Mouse (Mus musculus): Measurements from ENCODE around the gene Stra6. TPM values are rescaled to one million over a fixed set of nuclear protein-coding genes. Genes with fewer than 3 reads are reported as not detected.

The Stra6 gene
- total and polyA plus RNA-seq, 2 experiments: not detected

- 47% methylated on average over 7 of the region's 7 CpGs for WGBS
- H3K9ac ChIP-seq (ENCODE audit: low read depth, low read length): no peak overlapping the region
Observed at GRCm38 (mm10) chr9:58116024-58116651, 52.5 kb downstream of the Stra6 start.

DNA sequence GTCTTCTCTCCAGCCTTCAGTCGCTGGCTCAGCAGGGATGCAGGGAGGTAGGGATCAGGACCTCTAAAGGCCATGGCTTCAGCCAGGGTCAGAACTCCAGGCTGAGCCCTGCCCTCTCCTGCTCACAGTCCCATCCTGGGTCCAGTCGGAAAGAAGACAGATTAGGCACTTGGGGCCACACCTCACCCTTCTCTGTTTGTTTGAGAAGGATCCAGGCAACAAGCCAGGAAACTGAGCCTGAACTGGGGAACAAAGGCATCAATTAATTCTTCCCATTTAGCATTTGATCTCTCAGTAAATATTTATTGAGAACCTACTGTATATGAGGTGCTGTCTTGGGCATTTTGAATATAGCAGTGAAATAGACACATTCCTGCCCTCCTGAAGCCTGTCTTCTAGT, 55.1 kb downstream of the Stra6 start, which contains the start of gene Ccdc33:
Gene Ccdc33 (minus strand): TSS at position 153 of the 400 bp plus-strand sequence.
- Histone ChIP-seq H3K9ac (ENCODE audit: low read depth, low read length) (no peak within 1 kb of the TSS), H3K27me3 (ENCODE audit: control insufficient read depth, insufficient read depth, low read length) (no peaks in the 10 kb centered on the region), H3K36me3 (ENCODE audit: control insufficient read depth, insufficient read depth, low read length) (no peaks in the 10 kb centered on the region), H3K27ac (replicated peaks; ENCODE audit: insufficient read depth, low read depth, low read length) (no peak within 1 kb of the TSS), H3K79me2 (ENCODE audit: control insufficient read depth, insufficient read depth, low read length) (no peaks in the 10 kb centered on the region), H3K4me1 (ENCODE audit: control insufficient read depth, insufficient read depth, low read length) (peaks cover 7% of the 10 kb centered on the region), H3K4me3 (ENCODE audit: insufficient read depth, low read depth, low read length) (no peak within 1 kb of the TSS)
- TF ChIP-seq CTCF (IDR thresholded peaks at IDR 0.05; ENCODE audit: low read depth, low read length) (no peak), POLR2A (IDR thresholded peaks at IDR 0.05; ENCODE audit: extremely low read depth, insufficient read depth, low read length) (no peak)
- peak; percentile 4 for DNase-seq (ENCODE audit: extremely low read depth, low read depth, low spot score)
- WGBS: 19% methylated on average over 2 of the region's 2 CpGs

More at GRCm38 (mm10) chr9:58116024-58116651, 52.5 kb downstream of the Stra6 start:
- no peaks in the 10 kb centered on the region for H3K79me2 ChIP-seq (ENCODE audit: control insufficient read depth, insufficient read depth, low read length)
- no peaks in the 10 kb centered on the region for H3K27me3 ChIP-seq (ENCODE audit: control insufficient read depth, insufficient read depth, low read length)
- H3K27ac ChIP-seq (replicated peaks; ENCODE audit: insufficient read depth, low read depth, low read length): no peak overlapping the region
- H3K4me1 ChIP-seq (ENCODE audit: control insufficient read depth, insufficient read depth, low read length): peaks cover 13% of the 10 kb centered on the region
- peak; percentile 85 for DNase-seq (ENCODE audit: extremely low read depth, low read depth, low spot score)
- no peak for TF ChIP-seq CTCF (IDR thresholded peaks at IDR 0.05; ENCODE audit: low read depth, low read length)
- TF ChIP-seq POLR2A (IDR thresholded peaks at IDR 0.05; ENCODE audit: extremely low read depth, insufficient read depth, low read length): no peak
- H3K4me3 ChIP-seq (ENCODE audit: insufficient read depth, low read depth, low read length): no peak overlapping the region
- no peaks in the 10 kb centered on the region for H3K36me3 ChIP-seq (ENCODE audit: control insufficient read depth, insufficient read depth, low read length)

- Histone ChIP-seq H3K36me3 (ENCODE audit: control insufficient read depth, insufficient read depth, low read length) (no peaks in the 10 kb centered on the region), H3K27me3 (ENCODE audit: control insufficient read depth, insufficient read depth, low read length) (peaks cover 7% of the 10 kb centered on the region), H3K4me3 (ENCODE audit: insufficient read depth, low read depth, low read length) (no peak overlapping the region), H3K4me1 (ENCODE audit: control insufficient read depth, insufficient read depth, low read length) (peaks cover 2% of the 10 kb centered on the region; the same call in 1 of the 2 replicates), H3K79me2 (ENCODE audit: control insufficient read depth, insufficient read depth, low read length) (no peaks in the 10 kb centered on the region), H3K27ac (replicated peaks; ENCODE audit: insufficient read depth, low read depth, low read length) (no peak overlapping the region), H3K9ac (ENCODE audit: low read depth, low read length) (no peak overlapping the region)
- DNase-seq (ENCODE audit: extremely low read depth, low read depth, low spot score): no peak
- 72% methylated on average over 3 of the region's 3 CpGs for WGBS
- TF ChIP-seq CTCF (IDR thresholded peaks at IDR 0.05; ENCODE audit: low read depth, low read length): no peak
- TF ChIP-seq POLR2A (IDR thresholded peaks at IDR 0.05; ENCODE audit: extremely low read depth, insufficient read depth, low read length): no peak
Observed at GRCm38 (mm10) chr9:58125085-58125484, 61.5 kb downstream of the Stra6 start.

GRCm38 (mm10) chr9:58125811-58126210, 62.2 kb downstream of the Stra6 start:
- H3K9ac ChIP-seq (ENCODE audit: low read depth, low read length): no peak overlapping the region
- H3K27ac ChIP-seq (replicated peaks; ENCODE audit: insufficient read depth, low read depth, low read length): no peak overlapping the region
- H3K36me3 ChIP-seq (ENCODE audit: control insufficient read depth, insufficient read depth, low read length): no peaks in the 10 kb centered on the region
- H3K79me2 ChIP-seq (ENCODE audit: control insufficient read depth, insufficient read depth, low read length): no peaks in the 10 kb centered on the region
- peaks cover 7% of the 10 kb centered on the region for H3K27me3 ChIP-seq (ENCODE audit: control insufficient read depth, insufficient read depth, low read length)
- 30% methylated on average over 4 of the region's 4 CpGs for WGBS
- H3K4me1 ChIP-seq (ENCODE audit: control insufficient read depth, insufficient read depth, low read length): peaks cover 2% of the 10 kb centered on the region; the same call in 1 of the 2 replicates
- no peak for DNase-seq (ENCODE audit: extremely low read depth, low read depth, low spot score)
- TF ChIP-seq POLR2A (IDR thresholded peaks at IDR 0.05; ENCODE audit: extremely low read depth, insufficient read depth, low read length): no peak
- no peak for TF ChIP-seq CTCF (IDR thresholded peaks at IDR 0.05; ENCODE audit: low read depth, low read length)
- H3K4me3 ChIP-seq (ENCODE audit: insufficient read depth, low read depth, low read length): no peak overlapping the region

GRCm38 (mm10) chr9:58128926-58129413, 65.4 kb downstream of the Stra6 start:
- WGBS: 30% methylated on average over 13 of the region's 13 CpGs
- no peak for TF ChIP-seq CTCF (IDR thresholded peaks at IDR 0.05; ENCODE audit: low read depth, low read length)
- peaks cover 7% of the 10 kb centered on the region for H3K27me3 ChIP-seq (ENCODE audit: control insufficient read depth, insufficient read depth, low read length)

GRCm38 (mm10) chr9:58129508-58129907, 65.9 kb downstream of the Stra6 start:
- no peaks in the 10 kb centered on the region for H3K79me2 ChIP-seq (ENCODE audit: control insufficient read depth, insufficient read depth, low read length)
- DNase-seq (ENCODE audit: extremely low read depth, low read depth, low spot score): no peak
- H3K4me1 ChIP-seq (ENCODE audit: control insufficient read depth, insufficient read depth, low read length): peaks cover 2% of the 10 kb centered on the region; the same call in 1 of the 2 replicates
- 46% methylated on average over 8 of the region's 8 CpGs for WGBS
- no peaks in the 10 kb centered on the region for H3K36me3 ChIP-seq (ENCODE audit: control insufficient read depth, insufficient read depth, low read length)
- TF ChIP-seq POLR2A (IDR thresholded peaks at IDR 0.05; ENCODE audit: extremely low read depth, insufficient read depth, low read length): no peak
- no peak for TF ChIP-seq CTCF (IDR thresholded peaks at IDR 0.05; ENCODE audit: low read depth, low read length)
- H3K9ac ChIP-seq (ENCODE audit: low read depth, low read length): no peak overlapping the region
- no peak overlapping the region for H3K27ac ChIP-seq (replicated peaks; ENCODE audit: insufficient read depth, low read depth, low read length)
- H3K27me3 ChIP-seq (ENCODE audit: control insufficient read depth, insufficient read depth, low read length): peaks cover 7% of the 10 kb centered on the region
- H3K4me3 ChIP-seq (ENCODE audit: insufficient read depth, low read depth, low read length): no peak overlapping the region

More at GRCm38 (mm10) chr9:58128926-58129413, 65.4 kb downstream of the Stra6 start:
- no peak overlapping the region for H3K9ac ChIP-seq (ENCODE audit: low read depth, low read length)
- no peak for DNase-seq (ENCODE audit: extremely low read depth, low read depth, low spot score)
- no peaks in the 10 kb centered on the region for H3K36me3 ChIP-seq (ENCODE audit: control insufficient read depth, insufficient read depth, low read length)
- H3K4me3 ChIP-seq (ENCODE audit: insufficient read depth, low read depth, low read length): no peak overlapping the region
- peaks cover 2% of the 10 kb centered on the region; the same call in 1 of the 2 replicates for H3K4me1 ChIP-seq (ENCODE audit: control insufficient read depth, insufficient read depth, low read length)
- no peaks in the 10 kb centered on the region for H3K79me2 ChIP-seq (ENCODE audit: control insufficient read depth, insufficient read depth, low read length)
- no peak overlapping the region for H3K27ac ChIP-seq (replicated peaks; ENCODE audit: insufficient read depth, low read depth, low read length)

All from liver, adult 2 months (tissue).